In genomic region chr7:44374756-44375155, GRCm38 (mm10) we compare ENCODE assay signal across 8 mouse cellular contexts. TPM values are rescaled to one million over a fixed set of nuclear protein-coding genes. Genes with fewer than 3 reads are reported as not detected.
A peak's percentile ranks its signal among the peaks of the same experiment; 100 is the strongest.
DNase-seq lines count a peak whose midpoint lies in the region; ATAC-seq and TF ChIP-seq lines count a peak whose summit lies in the region.

No protein-coding gene starts in this region.

- peak overlapping the region; percentile 88 for H3K4me3 ChIP-seq in E14TG2a.4 (replicated peaks; ENCODE audit: low read length)
- peak overlapping the region; percentile 74 for H3K4me3 ChIP-seq in forebrain, embryonic 10.5 days
- H3K4me3 ChIP-seq in liver, embryonic 13.5 days (replicated peaks) = peak overlapping the region; percentile 65
- H3K4me3 ChIP-seq in stomach, postnatal 0 days (ENCODE audit: low read depth, low read length) = peak overlapping the region; percentile 56; the same call in 1 of the 2 replicates

- peaks cover 61% of the 10 kb centered on the region for H3K4me1 ChIP-seq in E14TG2a.4 (replicated peaks; ENCODE audit: low read depth, low read length)
- H3K4me1 ChIP-seq in forebrain, embryonic 10.5 days = peaks cover 30% of the 10 kb centered on the region
- H3K4me1 ChIP-seq in liver, embryonic 13.5 days (replicated peaks) = peaks cover 25% of the 10 kb centered on the region
- peaks cover 6% of the 10 kb centered on the region; the same call in 1 of the 2 replicates for H3K4me1 ChIP-seq in stomach, postnatal 0 days (replicated peaks; ENCODE audit: control insufficient read depth, insufficient read depth)

- H3K4me2 ChIP-seq in liver, embryonic 13.5 days = peak overlapping the region; percentile 82
- H3K4me2 ChIP-seq in stomach, postnatal 0 days (replicated peaks; ENCODE audit: low read depth) = peak overlapping the region; percentile 78

- TF ChIP-seq EP300 in stomach, postnatal 0 days (optimal IDR thresholded peaks at IDR 0.05) = no peak

- intact Hi-C loops in heart, postnatal 14 days (cut with DNase I) = loop anchor here (5.0 to 10.0 kb wide), 2 partner anchors 93 to 180 kb away; partner anchors contain the start of genes Aspdh, Josd2 and Nr1h2

- peak overlapping the region; percentile 66 for H3K9ac ChIP-seq in liver, embryonic 13.5 days
- peak overlapping the region; percentile 59 for H3K9ac ChIP-seq in stomach, postnatal 0 days (ENCODE audit: low read length)

- no peak for TF ChIP-seq CTCF in E14TG2a.4 (conservative IDR thresholded peaks at IDR 0.05; ENCODE audit: low read length)
- no peak for TF ChIP-seq CTCF in stomach, postnatal 0 days (IDR thresholded peaks at IDR 0.05; ENCODE audit: low read depth)

- H3K27ac ChIP-seq in forebrain, embryonic 10.5 days = peak overlapping the region; percentile 92
- H3K27ac ChIP-seq in liver, embryonic 13.5 days = no peak overlapping the region
- H3K27ac ChIP-seq in stomach, postnatal 0 days (replicated peaks) = no peak overlapping the region

- 2% methylated on average over 5 of the region's 5 CpGs for WGBS in forebrain, embryonic 10.5 days
- 6% methylated on average over 5 of the region's 5 CpGs for WGBS in liver, embryonic 13.5 days (ENCODE audit: insufficient replicate concordance)
- 6% methylated on average over 5 of the region's 5 CpGs for WGBS in stomach, postnatal 0 days

- no peaks in the 10 kb centered on the region for H3K27me3 ChIP-seq in E14TG2a.4 (ENCODE audit: insufficient read depth, low read length)
- H3K27me3 ChIP-seq in forebrain, embryonic 10.5 days (ENCODE audit: poor library complexity, severe bottlenecking) = no peaks in the 10 kb centered on the region
- peaks cover 6% of the 10 kb centered on the region; the same call in 1 of the 2 replicates for H3K27me3 ChIP-seq in liver, embryonic 13.5 days
- H3K27me3 ChIP-seq in stomach, postnatal 0 days (ENCODE audit: control insufficient read depth, insufficient read depth, low read length) = no peaks in the 10 kb centered on the region

- H3K9me3 ChIP-seq in E14TG2a.4 (ENCODE audit: low read length) = no peaks in the 10 kb centered on the region
- H3K9me3 ChIP-seq in forebrain, embryonic 10.5 days = no peaks in the 10 kb centered on the region
- no peaks in the 10 kb centered on the region for H3K9me3 ChIP-seq in liver, embryonic 13.5 days (replicated peaks)
- H3K9me3 ChIP-seq in stomach, postnatal 0 days (ENCODE audit: control insufficient read depth, low read length) = no peaks in the 10 kb centered on the region

- H3K36me3 ChIP-seq in E14TG2a.4 (ENCODE audit: insufficient read depth, low read length) = peaks cover 7% of the 10 kb centered on the region; the same call in 1 of the 2 replicates
- no peaks in the 10 kb centered on the region for H3K36me3 ChIP-seq in forebrain, embryonic 10.5 days (replicated peaks)
- H3K36me3 ChIP-seq in liver, embryonic 13.5 days = no peaks in the 10 kb centered on the region
- no peaks in the 10 kb centered on the region for H3K36me3 ChIP-seq in stomach, postnatal 0 days (ENCODE audit: control insufficient read depth, insufficient read depth, low read length)

- DNase-seq in heart, adult 11 months = peak; percentile 92
- DNase-seq in heart, postnatal 14 days = no peak
- DNase-seq in forebrain, embryonic 10.5 days (ENCODE audit: extremely low spot score, low spot score) = no peak
- DNase-seq in liver, embryonic 13.5 days = no peak
- no peak for DNase-seq in stomach, postnatal 0 days (ENCODE audit: low spot score)
- DNase-seq in spleen, adult 18-20 months = no peak
- DNase-seq in layer of hippocampus, adult 8-10 months (ENCODE audit: low spot score in 2 of 2) = no peak

- ATAC-seq in liver, embryonic 13.5 days (ENCODE audit: low read depth) = no peak
- ATAC-seq in stomach, postnatal 0 days (ENCODE audit: low FRiP score, low TSS enrichment) = no peak

RNA-seq across cellular contexts. Expression of gene Syt3, which starts 9.1 kb away (rescaled TPM):
- 1 to 10 TPM; 1.5 to 2.2 TPM for total RNA-seq in heart, postnatal 14 days (2021)
- 3.2 and 4.1 TPM in 2 replicates for polyA plus RNA-seq in forebrain, embryonic 10.5 days (2016; fragmentation: Nextera tagmentation; extraction: Ambion mirVana)
- 0.03 and 0.09 TPM in 2 replicates for polyA plus RNA-seq in liver, embryonic 13.5 days (2015; fragmentation: Nextera tagmentation; extraction: Ambion mirVana)
- 1.2 and 1.4 TPM in 2 replicates for polyA plus RNA-seq in stomach, postnatal 0 days (2015; fragmentation: Nextera tagmentation; extraction: Ambion mirVana)
- 10 to 100 TPM; 82.9 to 94.7 (median 87.0) TPM for total RNA-seq in layer of hippocampus, adult 8-10 months (2022)

RNA-seq across cellular contexts. Expression of gene 1700008O03Rik, which starts 10.9 kb away (rescaled TPM):
- total RNA-seq in heart, postnatal 14 days (2021) = under 1 TPM in 1 of 2 experiments, not detected in 1; 0.24 TPM
- 1.6 and 2.1 TPM in 2 replicates for polyA plus RNA-seq in forebrain, embryonic 10.5 days (2016; fragmentation: Nextera tagmentation; extraction: Ambion mirVana)
- 0.18 TPM in 1 of 2 replicates, not detected in the other for polyA plus RNA-seq in liver, embryonic 13.5 days (2015; fragmentation: Nextera tagmentation; extraction: Ambion mirVana)
- polyA plus RNA-seq in stomach, postnatal 0 days (2015; fragmentation: Nextera tagmentation; extraction: Ambion mirVana) = 0.68 and 0.75 TPM in 2 replicates
- total RNA-seq in layer of hippocampus, adult 8-10 months (2022) = 1 to 10 TPM; 2.2 to 4.3 (median 2.8) TPM

RNA-seq across cellular contexts. Expression of gene Lrrc4b, which starts 54.1 kb away (rescaled TPM):
- total RNA-seq in heart, postnatal 14 days (2021) = 10 to 100 TPM; 18.7 to 19.7 TPM
- 1.8 and 2.1 TPM in 2 replicates for polyA plus RNA-seq in forebrain, embryonic 10.5 days (2016; fragmentation: Nextera tagmentation; extraction: Ambion mirVana)
- not detected in 2 replicates for polyA plus RNA-seq in liver, embryonic 13.5 days (2015; fragmentation: Nextera tagmentation; extraction: Ambion mirVana)
- 0.36 and 0.52 TPM in 2 replicates for polyA plus RNA-seq in stomach, postnatal 0 days (2015; fragmentation: Nextera tagmentation; extraction: Ambion mirVana)
- total RNA-seq in layer of hippocampus, adult 8-10 months (2022) = 100 to 1,000 TPM; 278 to 302 (median 291) TPM
